Mouse (Mus musculus) retina, embryonic 14.5 days (tissue): Measurements from ENCODE around the gene Pgm2l1.
A peak's percentile ranks its signal among the peaks of the same experiment; 100 is the strongest.
"Not testable (repeated sequence)": the region's sequence is repeated elsewhere in the genome, so short reads cannot be mapped to it uniquely, and the experiment has no call there.

Source experiments
- DNase-seq: peaks from one replicate; pipeline ENCODE4 v3.0.0-alpha.2; 2015; ENCODE audit warnings: low spot score

Pgm2l1 gene

GRCm38 (mm10) chr7:100228957-100229356 is 1.8 kb downstream of the Pgm2l1 start:
- DNase-seq, result no peak

DNA sequence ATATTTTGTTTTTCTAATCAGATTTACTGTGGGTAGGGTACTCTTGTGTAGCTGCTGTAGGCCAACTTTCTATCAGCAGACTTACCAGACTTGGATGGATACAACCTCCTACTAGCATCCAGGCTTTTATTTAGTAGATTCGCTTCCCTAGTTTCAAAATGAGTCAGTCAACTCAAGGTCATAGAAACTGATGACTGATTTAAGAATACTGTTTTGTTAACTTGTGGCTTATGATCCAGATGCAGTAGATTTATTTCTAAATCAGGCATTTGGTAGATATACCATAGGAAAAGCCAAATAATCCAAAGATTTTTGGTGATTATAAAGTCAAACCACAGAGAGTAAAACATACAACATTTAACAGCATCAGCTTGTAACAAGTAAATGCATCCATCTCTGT is 3.5 kb downstream of the Pgm2l1 start:
- no peak for DNase-seq

DNA sequence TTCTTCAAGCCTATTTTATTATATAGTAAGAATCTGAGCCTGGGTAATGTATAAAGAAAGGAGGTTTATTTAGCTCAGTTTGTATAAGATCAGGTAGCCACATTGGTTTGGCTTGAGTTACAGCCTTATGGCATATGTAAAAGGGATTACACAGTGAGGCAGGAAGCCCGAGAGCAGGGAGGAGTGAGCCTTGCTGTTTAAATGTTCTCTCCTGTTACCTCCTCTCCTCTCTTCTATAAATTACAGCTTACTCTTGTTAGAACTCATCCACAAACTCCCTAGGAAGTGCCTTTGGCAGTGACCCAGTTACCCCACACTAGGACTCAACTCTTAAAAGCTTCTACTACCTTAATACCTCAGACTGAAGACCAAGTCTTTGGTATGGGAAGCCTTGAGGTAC is 4.5 kb downstream of the Pgm2l1 start:
- no peak for DNase-seq

DNA sequence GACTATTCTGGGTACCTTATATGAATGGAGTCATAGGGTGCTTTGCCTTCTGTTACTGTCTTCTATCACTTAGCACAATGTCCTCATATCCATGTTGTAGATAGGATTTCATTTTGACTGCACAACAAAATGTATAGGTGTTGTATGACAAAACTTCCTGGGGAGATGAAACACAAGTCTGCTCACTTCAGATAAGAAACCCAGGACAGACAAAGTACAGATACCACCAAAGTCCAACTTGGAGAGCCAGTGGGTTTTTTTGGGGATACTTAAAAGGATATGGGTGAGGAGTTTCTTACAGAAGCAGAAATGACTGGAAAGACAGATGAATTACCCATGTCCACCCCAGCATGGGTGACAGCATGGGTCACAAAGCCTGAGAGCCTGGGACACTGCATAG is 6.5 kb downstream of the Pgm2l1 start:
- no peak for DNase-seq

DNA sequence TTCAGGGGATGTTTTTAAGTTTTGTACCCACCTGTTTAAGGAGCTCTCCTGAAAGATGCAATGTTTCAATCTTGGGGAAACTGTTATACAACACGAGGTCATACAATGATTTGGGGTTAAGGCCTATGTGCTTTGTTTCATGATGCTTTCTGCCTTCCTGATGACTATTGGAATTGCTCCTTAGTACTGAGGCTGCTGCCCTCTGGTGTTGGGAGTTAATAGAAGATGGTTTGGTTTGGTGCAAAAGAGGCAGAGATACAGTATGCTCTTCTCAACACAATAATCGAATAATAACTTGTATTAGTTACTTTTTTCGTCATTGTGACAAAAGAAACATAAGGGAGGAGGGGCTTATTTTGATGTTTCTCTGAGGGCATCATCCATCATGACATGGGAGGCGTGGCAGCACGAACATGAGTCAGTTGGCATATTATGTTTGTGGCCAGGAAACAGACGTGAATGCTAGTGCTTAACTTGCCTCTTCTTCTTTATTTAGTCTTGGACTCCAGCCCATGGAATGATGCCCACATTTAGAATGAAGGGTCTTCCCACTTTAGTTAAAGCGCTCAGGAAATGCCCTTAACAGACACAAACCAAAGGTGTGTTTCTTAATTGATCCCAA is 7.2 kb downstream of the Pgm2l1 start:
- peak; percentile 62 for DNase-seq

DNA sequence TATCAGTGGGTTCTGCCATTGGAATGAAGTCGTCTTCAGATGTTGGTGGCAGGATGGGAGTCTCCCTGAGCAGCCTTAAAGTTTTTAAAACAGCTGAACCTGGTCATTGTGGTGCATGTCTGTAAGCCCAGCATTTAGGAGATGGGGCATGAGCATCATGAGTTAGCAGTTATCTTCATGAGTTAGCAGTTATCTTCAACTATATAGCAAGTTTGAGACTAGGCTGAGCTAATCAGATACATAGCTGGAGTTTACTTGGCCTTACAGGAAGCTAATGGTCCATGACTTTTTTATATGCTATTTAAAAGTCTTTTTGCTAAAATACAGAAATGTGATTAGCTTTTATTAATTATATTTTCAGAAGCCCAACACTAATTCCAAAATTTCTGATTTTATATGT is 11.1 kb downstream of the Pgm2l1 start:
- DNase-seq, result no peak

- no peak for DNase-seq
Observed at GRCm38 (mm10) chr7:100240601-100241000, 13.4 kb downstream of the Pgm2l1 start.

DNA sequence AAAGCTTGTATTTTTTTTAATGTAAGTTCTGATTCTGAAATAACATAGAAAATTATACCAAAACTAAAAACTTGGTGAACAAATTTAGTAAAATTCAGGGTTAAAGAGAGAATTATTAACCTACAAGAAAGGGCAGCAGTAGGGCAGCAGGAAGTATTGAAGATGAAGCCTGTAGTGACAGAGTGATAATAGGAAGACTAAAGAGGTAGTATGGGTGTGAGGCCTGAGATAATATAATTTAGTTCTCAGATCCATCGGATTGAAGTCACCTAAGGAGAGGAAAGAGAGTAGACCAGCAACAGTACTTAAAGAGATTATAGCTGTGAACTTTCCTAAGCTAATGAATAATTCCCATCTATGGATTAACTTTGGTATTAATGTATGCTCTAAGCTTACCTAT is 15.8 kb downstream of the Pgm2l1 start:
- DNase-seq, result no peak

GRCm38 (mm10) chr7:100244225-100244624 is 17.0 kb downstream of the Pgm2l1 start:
- DNase-seq, result no peak

- no peak for DNase-seq
Observed at GRCm38 (mm10) chr7:100245176-100245575, 18.0 kb downstream of the Pgm2l1 start.

DNA sequence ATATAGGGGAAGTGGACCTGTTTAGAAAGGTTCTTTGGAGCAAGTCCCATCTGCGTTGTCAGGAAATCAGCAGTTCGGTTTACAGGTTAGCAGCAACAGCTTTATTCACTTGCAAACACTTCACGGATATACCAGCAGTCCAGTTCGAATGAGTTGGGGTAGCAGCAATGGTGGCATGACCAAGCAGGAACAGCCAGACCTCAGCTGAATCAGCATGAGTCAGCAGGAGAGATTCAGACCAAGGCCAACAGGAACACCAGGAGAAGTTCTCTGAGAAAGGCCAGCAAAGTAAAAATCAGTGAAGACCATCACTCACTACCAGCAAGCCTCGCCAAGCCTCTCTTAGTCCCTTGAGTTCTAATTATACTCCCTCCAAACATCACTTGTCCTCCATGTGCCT is 23.5 kb downstream of the Pgm2l1 start:
- no peak for DNase-seq

DNA sequence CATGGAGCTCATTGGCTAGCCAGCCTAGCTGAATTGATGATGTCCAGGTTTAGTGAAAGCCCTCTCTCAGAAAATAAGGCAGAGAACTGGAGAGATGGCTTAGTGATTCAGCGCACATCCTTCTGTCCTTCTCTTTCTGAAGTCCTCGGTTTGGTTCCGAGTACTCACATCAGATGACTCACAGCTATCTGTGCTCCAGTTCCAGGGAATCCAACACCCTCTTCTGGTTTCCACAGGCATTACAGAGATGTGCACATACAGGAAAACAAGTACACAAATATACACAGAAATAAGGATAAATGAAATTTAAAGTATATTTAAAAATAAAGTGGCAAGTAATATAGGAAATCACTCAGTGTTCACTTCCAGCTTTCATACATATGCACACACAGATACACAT is 35.2 kb downstream of the Pgm2l1 start:
- no peak for DNase-seq

DNA sequence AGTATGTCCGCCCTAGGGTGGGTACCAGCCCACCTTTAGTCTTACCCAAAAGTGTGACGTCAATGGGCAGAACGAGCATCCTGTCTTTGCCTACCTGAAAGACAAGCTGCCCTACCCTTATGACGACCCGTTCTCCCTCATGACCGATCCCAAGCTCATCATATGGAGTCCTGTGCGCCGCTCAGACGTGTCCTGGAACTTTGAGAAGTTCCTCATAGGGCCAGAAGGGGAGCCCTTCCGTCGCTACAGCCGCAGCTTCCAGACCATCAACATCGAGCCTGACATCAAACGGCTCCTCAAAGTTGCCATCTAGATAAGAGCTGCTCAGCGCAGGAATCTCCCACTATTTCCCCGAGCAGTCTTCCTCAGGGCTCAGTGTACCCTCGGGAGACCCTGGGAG is 37.7 kb downstream of the Pgm2l1 start:
- not testable (repeated sequence) for DNase-seq

DNA sequence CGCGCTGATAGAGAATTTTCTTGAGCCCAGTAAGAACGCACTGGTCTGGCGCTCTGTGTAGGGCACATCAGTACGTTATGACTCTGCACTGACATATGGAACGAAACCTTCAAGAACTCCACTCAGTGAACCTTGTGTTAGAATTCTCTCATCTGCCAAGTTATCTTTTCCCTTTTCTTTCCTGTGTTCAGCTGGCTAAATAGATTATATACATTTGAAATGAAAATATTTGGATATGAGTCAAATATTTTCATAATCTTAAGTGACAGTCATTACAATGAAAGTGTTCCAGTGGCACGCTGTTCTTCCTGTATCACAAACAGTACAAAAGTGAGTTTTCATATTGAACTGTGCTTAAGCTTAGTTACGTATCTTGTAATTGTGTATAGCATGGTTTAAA is 45.2 kb downstream of the Pgm2l1 start:
- DNase-seq, result no peak

DNA sequence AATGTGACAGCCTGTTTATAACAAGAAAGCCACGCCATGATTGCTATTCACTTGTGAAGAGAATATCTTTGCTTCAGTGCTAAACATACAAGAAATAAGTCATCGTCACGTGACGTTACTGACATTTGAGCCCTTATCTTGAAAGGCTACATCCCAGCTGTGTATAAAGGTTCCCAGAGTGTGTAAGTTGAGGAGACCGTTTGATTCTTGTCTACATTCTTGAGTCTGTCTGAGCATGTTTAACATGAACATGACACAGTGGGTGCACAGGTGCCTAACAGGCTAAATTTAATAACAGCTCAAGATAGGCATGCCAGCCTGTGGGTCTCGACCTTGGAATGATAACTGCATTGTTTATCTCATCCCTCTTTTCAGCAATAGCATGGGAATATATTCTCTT is 47.3 kb downstream of the Pgm2l1 start:
- no peak for DNase-seq

- peak; percentile 48 for DNase-seq
Observed at GRCm38 (mm10) chr7:100276397-100276796, 49.2 kb downstream of the Pgm2l1 start.

DNA sequence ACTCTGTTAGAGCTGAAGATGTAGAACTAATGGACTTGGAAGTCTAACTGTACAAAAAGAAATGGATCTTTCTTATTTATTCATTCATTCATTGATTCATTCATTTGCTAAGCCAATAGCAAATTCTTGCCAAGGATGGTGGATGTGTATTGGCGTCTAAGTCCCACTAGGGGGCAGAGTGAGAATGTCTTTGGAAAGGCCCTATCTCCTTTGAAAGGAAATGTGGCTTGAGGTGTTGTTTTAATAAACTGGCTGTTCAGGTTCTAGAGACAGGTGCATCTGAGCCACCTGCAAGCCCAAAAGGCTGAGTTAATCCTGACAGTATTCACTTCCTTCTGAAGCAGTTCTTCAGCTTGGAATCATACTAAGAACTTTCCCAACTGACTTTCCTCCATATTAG is 52.6 kb downstream of the Pgm2l1 start:
- peak; percentile 82 for DNase-seq

DNA sequence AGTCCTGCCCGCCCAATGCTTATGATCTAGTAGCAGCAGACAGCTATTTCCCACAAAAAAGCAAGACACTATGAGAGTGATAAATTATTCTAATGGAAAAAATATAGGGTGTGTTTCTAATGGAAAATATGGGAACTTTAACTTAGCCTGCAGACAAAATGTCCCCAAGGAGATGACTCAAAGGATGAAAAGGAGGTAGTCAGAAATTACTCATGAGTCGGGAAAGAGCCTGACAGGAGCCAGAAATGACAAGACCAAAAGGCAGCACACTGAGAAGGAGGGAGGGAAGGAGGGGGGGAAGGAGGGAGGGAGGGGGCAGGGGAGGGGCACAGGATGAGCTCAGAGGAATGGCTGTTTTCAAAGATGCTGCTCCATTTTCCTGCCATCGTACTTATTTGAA is 54.4 kb downstream of the Pgm2l1 start:
- DNase-seq, result no peak

DNA sequence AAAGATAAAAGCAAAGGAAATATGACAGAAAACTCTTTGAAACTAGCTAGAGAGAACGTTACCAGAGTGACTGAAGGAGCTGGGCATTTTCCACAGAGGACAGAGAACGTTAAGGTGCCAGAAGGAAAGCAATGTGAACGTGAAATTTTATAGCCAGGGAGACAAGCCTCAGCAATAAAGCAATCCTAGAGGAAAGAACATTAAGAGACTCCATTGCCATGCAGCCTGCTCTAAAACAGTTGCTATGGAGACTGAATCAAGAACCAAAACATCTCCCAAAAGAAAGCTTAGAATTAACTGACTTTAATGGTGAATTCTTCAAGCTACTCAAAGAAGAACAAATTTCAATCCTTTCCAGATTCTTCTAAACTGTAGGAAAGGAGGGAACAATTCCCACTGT is 56.1 kb downstream of the Pgm2l1 start:
- no peak for DNase-seq

DNA sequence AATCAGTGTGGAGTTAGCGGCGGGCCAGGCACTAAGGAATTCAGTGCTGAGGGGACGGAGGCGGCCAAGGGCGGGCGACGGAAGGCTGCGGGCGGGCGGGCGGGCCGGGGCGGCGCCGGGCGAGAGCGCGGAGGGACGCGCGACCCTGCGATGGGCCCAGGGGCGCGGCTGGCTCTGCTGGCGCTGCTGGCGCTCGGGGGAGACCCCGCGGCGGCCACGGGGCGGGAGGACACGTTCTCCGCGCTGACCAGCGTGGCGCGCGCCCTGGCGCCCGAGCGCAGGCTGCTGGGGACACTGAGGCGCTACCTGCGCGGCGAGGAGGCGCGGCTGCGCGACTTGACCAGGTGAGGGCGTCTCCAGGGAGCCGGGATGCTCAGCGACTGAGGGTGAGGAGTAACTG is 58.2 kb downstream of the Pgm2l1 start, which contains the start of gene P4ha3:
Gene P4ha3, plus strand, starts transcription at position 138 of the 400 bp plus-strand sequence.
- peak; percentile 47 for DNase-seq

DNA sequence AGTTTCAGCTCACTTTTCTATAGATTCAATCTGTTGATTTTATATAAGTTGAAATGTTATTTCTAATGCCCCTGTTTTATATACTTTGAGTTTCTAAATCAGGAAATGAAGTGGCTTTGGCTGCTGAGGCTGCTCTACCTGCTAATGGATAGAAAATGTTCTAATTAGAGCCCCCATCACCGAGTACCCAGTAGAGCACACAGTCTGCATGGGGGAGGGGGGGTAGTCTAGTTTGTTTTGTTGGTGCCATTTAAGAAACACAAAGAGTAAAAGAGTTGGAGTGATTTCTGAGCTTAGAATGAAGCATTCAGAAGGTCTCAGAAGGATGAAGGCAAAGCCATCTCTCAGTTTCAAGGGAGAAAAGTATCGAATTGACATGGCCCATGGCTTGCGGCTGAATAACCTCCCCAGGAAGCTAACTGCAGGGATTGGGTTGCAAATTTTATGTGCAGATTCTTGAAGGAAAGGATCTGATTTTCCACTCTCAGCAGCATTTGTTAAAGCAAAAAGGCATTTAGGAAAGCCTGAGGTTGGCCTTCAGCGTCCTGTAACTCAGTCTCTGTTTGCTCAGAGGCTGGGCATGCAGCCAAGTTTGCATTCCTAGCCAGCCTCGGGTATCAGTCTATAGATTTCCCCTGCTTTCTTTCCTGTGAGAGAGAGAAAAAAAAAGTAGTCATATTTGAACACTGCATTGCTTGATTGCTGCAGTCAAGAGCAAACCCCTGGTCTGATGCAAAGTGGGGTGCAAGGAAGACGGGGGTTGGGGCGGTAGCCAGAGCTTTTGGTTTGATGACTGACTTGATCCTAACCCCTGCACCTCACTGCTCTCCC is 60.8 kb downstream of the Pgm2l1 start:
- peak; percentile 26 for DNase-seq

- peak; percentile 18 for DNase-seq
Observed at GRCm38 (mm10) chr7:100288622-100289021, 61.4 kb downstream of the Pgm2l1 start.

GRCm38 (mm10) chr7:100293546-100293945 is 66.4 kb downstream of the Pgm2l1 start:
- no peak for DNase-seq

DNA sequence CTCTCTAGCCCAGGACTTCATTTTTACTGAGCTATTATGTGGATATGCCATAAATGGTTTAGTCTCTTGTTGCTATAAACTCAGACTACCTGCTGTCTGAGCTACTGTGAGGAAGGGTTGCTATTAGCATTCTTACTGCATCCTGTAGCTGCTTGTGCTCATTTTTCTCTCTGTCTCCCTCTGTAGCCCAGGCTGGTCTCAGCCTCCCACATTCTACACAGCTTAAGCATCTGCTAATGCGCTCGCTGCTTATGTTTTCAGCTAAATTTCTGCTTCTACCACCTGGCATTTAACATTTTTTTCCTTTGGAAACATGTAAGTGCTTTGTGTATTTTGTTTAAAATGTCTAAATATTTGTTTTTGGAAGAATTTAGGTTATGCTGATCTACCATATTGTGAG is 68.6 kb downstream of the Pgm2l1 start:
- no peak for DNase-seq
